Mouse (Mus musculus) adrenal gland, postnatal 14 days (tissue): ENCODE data around the gene Hnrnpl. TPM values are rescaled to one million over a fixed set of nuclear protein-coding genes. Genes with fewer than 3 reads are reported as not detected.

Experiments used
- DNase-seq: peaks from one replicate; pipeline ENCODE4 v3.0.0; 2021; ENCODE audit warnings: mixed read lengths
- long read RNA-seq, 2 experiments: library from polyadenylated mRNA; stranded (forward); transcript quantifications; one replicate each; pipeline ENCODE4 v2.0.0; 2021
- total RNA-seq: library from RNA; stranded (reverse); gene quantifications from 2 replicates; pipeline ENCODE4 v1.2.3, GENCODE M21; 2021

Hnrnpl gene
- 423 and 480 TPM in 2 replicates for total RNA-seq
- long read RNA-seq, experiment 1, transcript Hnrnpl-209 (12 exons, 2,180 nt) = minor isoform, 28 of 296 reads
- long read RNA-seq, experiment 1, transcript Hnrnpl-202 (13 exons, 1,898 nt) = minor isoform, 9 of 296 reads
- long read RNA-seq, experiment 1, transcript Hnrnpl-201 (13 exons, 2,142 nt) = major isoform, 192 of 296 reads
- long read RNA-seq, experiment 1, partial matches to known transcripts = 54 of 296 reads
- long read RNA-seq, experiment 1, other reads (novel, unspliced or antisense) = 9 of 296 reads
- long read RNA-seq, experiment 2, transcript Hnrnpl-201 (13 exons, 2,142 nt) = major isoform, 82 of 142 reads
- long read RNA-seq, experiment 2, transcript Hnrnpl-209 (12 exons, 2,180 nt) = minor isoform, 13 of 142 reads
- long read RNA-seq, experiment 2, partial matches to known transcripts = 37 of 142 reads
- long read RNA-seq, experiment 2, other reads (novel, unspliced or antisense) = 8 of 142 reads

GRCm38 (mm10) chr7:28808221-28808941 is at the start of gene Hnrnpl:
Gene Hnrnpl (plus strand): TSS chr7:28808541.
- DNase-seq = peak; percentile 80

GRCm38 (mm10) chr7:28758623-28759022 is 49.7 kb upstream of the Hnrnpl start:
- no peak for DNase-seq

- peak; percentile 36 for DNase-seq
These were observed 46.4 kb upstream of the Hnrnpl start for GRCm38 (mm10) chr7:28761907-28762306.

- DNase-seq = no peak
These were observed 43.1 kb upstream of the Hnrnpl start for GRCm38 (mm10) chr7:28765211-28765610.

- DNase-seq = peak; percentile 96
These were observed 42.0 kb upstream of the Hnrnpl start, which contains the start of gene Sirt2 for GRCm38 (mm10) chr7:28766173-28766879. Gene Sirt2 (plus strand): TSS chr7:28766735.

GRCm38 (mm10) chr7:28766910-28767309 is 41.4 kb upstream of the Hnrnpl start:
- no peak for DNase-seq

- DNase-seq = no peak
These were observed 40.8 kb upstream of the Hnrnpl start, which contains the start of gene Nfkbib for GRCm38 (mm10) chr7:28767462-28767965. Gene Nfkbib (minus strand): TSS chr7:28767512.

- no peak for DNase-seq
These were observed 38.9 kb upstream of the Hnrnpl start for GRCm38 (mm10) chr7:28769414-28769958.

- no peak for DNase-seq
These were observed 38.0 kb upstream of the Hnrnpl start for GRCm38 (mm10) chr7:28770309-28770708.

GRCm38 (mm10) chr7:28771867-28772266 is 36.5 kb upstream of the Hnrnpl start:
- DNase-seq = peak; percentile 36

- DNase-seq = no peak
These were observed 35.2 kb upstream of the Hnrnpl start for GRCm38 (mm10) chr7:28773163-28773562.

- no peak for DNase-seq
These were observed 34.2 kb upstream of the Hnrnpl start for GRCm38 (mm10) chr7:28774164-28774563.

GRCm38 (mm10) chr7:28775129-28775528 is 33.2 kb upstream of the Hnrnpl start:
- DNase-seq = no peak

- DNase-seq = no peak
These were observed 29.5 kb upstream of the Hnrnpl start for GRCm38 (mm10) chr7:28778825-28779224.

GRCm38 (mm10) chr7:28780067-28780658 is 28.2 kb upstream of the Hnrnpl start:
- DNase-seq = peak; percentile 93

- DNase-seq = peak; percentile 47
These were observed 27.5 kb upstream of the Hnrnpl start for GRCm38 (mm10) chr7:28780857-28781256.

- no peak for DNase-seq
These were observed 27.1 kb upstream of the Hnrnpl start for GRCm38 (mm10) chr7:28781261-28781663.

GRCm38 (mm10) chr7:28785161-28785560 is 23.2 kb upstream of the Hnrnpl start:
- DNase-seq = no peak

- DNase-seq = peak; percentile 17
These were observed 20.5 kb upstream of the Hnrnpl start for GRCm38 (mm10) chr7:28787884-28788283.

GRCm38 (mm10) chr7:28788307-28789195 is 19.8 kb upstream of the Hnrnpl start, which contains the start of gene Rinl:
Gene Rinl (plus strand): TSS chr7:28788969.
- DNase-seq = peak; percentile 26
